Mouse (Mus musculus): Measurements from ENCODE around the gene Snip1. TPM values are rescaled to one million over a fixed set of nuclear protein-coding genes. Genes with fewer than 3 reads are reported as not detected.

Snip1 gene
- total and polyA plus RNA-seq, 3 experiments: 33.4 to 62.2 (median 40.6) TPM

DNA sequence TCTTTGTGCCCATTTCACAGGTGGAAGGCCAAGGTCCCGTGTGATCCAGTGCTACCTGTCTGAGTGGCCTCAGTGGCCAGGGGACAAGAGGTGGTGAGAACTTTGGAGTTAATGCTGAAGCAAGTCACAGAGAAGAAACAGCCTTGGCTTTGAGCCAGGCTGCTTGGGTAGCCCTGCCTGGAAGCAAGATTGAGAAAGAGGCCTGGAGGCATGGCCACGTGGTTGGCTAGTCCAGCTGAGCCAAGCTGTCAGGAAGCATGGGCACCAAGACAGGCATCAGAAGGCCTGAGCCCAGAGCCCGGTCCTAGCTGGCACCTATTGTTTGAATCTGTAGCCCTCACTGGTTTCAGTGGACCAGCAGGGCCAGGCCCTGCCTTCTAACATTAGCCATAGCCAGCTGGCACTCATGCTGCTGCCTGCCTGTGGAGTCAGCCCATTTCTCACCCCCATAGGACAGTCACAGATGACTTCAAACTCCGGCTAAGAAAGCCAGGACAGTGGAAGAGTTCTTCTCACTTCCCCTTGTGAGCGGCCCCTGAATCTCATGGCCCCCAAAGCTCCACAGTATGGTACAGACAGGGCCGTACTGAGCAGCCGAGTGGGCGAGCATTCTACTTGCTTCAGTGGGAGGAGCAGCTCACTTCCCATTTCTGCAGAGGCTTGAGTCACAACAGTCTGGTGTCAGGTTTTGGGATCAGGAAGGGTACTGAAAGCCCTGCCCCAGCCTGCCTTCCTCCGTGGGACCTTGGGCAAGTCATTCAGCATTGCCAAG is 49.8 kb downstream of the Snip1 start (continued):
- TF ChIP-seq MAFK (IDR thresholded peaks at IDR 0.05; ENCODE audit: borderline replicate concordance, low read depth, low read length) (no peak), USF1 (IDR thresholded peaks at IDR 0.05; ENCODE audit: low read depth, low read length) (peak; percentile 70), ZKSCAN1 (IDR thresholded peaks at IDR 0.05; ENCODE audit: low read depth, low read length) (no peak), CTCF (IDR thresholded peaks at IDR 0.05 in 2 of 3, conservative IDR thresholded peaks at IDR 0.05 in 1 of 3; ENCODE audit: control insufficient read depth in 1 of 3, insufficient read depth in 1 of 3, low read depth in 2 of 3, low read length in 3 of 3, poor library complexity in 1 of 3, severe bottlenecking in 1 of 3) (no peak), BHLHE40 (IDR thresholded peaks at IDR 0.05; ENCODE audit: borderline replicate concordance, low read depth, low read length) (no peak), ELF1 (IDR thresholded peaks at IDR 0.05; ENCODE audit: low read depth, low read length) (no peak), NELFE (IDR thresholded peaks at IDR 0.05; ENCODE audit: low read depth, low read length) (peak; percentile 55), JUND (IDR thresholded peaks at IDR 0.05; ENCODE audit: low read depth, low read length) (no peak), UBTF (IDR thresholded peaks at IDR 0.05; ENCODE audit: borderline replicate concordance, insufficient read depth, low read depth, low read length) (0 out of 2 replicates have a peak, but pooled peaks have one; percentile 48), EP300 (IDR thresholded peaks at IDR 0.05; ENCODE audit: low read depth in 1 of 2, low read length in 2 of 2) (peak; percentile 36 to 53), NRF1 (IDR thresholded peaks at IDR 0.05; ENCODE audit: insufficient read depth, low read depth, low read length, poor library complexity, severe bottlenecking) (no peak), POLR2A (IDR thresholded peaks at IDR 0.05; ENCODE audit: control insufficient read depth in 1 of 2, insufficient read depth in 1 of 2, low read depth in 1 of 2, low read length in 2 of 2, poor library complexity in 1 of 2) (peak; percentile 32 to 72; a peak in 3 of 4 replicates), POLR2AphosphoS5 (IDR thresholded peaks at IDR 0.05; ENCODE audit: borderline replicate concordance, low read depth, low read length) (0 out of 2 replicates have a peak, but pooled peaks have one; percentile 36), CHD1 (IDR thresholded peaks at IDR 0.05; ENCODE audit: low read depth, low read length) (no peak), MAZ (IDR thresholded peaks at IDR 0.05; ENCODE audit: low read depth, low read length) (no peak), GATA1 (IDR thresholded peaks at IDR 0.05; ENCODE audit: low read depth, low read length) (no peak), SMC3 (IDR thresholded peaks at IDR 0.05; ENCODE audit: low read depth, low read length) (no peak)

DNA sequence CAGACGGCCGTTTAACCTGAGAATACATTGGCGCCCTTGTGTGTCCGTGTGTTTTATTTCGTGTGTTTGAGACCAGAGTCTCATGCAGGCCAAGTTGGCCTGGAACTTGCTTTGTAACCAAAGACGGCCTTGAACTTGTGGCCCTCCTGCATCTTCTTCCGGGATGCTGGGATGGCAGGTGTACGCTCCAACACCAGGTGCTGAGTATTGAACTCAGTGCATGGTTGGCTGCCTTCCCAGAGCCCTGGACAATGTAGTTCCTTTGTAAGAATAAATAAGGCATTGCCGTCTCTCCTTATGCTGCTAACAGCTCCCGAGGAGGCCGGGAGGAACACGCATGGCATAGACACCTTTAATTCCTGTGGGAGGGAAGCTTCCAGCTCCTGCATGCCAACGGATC is 50.5 kb downstream of the Snip1 start:
- H3K4me1 ChIP-seq (ENCODE audit: control insufficient read depth in 1 of 2, insufficient read depth in 2 of 2, low read length in 2 of 2): peaks cover 10 to 33% of the 10 kb centered on the region in 2 experiments
- no peak for DNase-seq (ENCODE audit: low read depth, low spot score)
- no peak for TF ChIP-seq ELF1 (IDR thresholded peaks at IDR 0.05; ENCODE audit: low read depth, low read length)
- no peak for TF ChIP-seq USF2 (IDR thresholded peaks at IDR 0.05; ENCODE audit: borderline replicate concordance in 1 of 2, insufficient read depth in 1 of 2, low read depth in 1 of 2, low read length in 2 of 2)
- TF ChIP-seq ZKSCAN1 (IDR thresholded peaks at IDR 0.05; ENCODE audit: low read depth, low read length): no peak
- TF ChIP-seq E2F4 (IDR thresholded peaks at IDR 0.05; ENCODE audit: borderline replicate concordance, low read depth, low read length): no peak
- no peak for TF ChIP-seq UBTF (IDR thresholded peaks at IDR 0.05; ENCODE audit: borderline replicate concordance, insufficient read depth, low read depth, low read length)
- no peak for TF ChIP-seq ETS1 (IDR thresholded peaks at IDR 0.05; ENCODE audit: low read depth, low read length)
- TF ChIP-seq GATA1 (IDR thresholded peaks at IDR 0.05; ENCODE audit: low read depth, low read length): no peak
- no peak for TF ChIP-seq NRF1 (IDR thresholded peaks at IDR 0.05; ENCODE audit: insufficient read depth, low read depth, low read length, poor library complexity, severe bottlenecking)
- TF ChIP-seq KAT2A (conservative IDR thresholded peaks at IDR 0.05; ENCODE audit: low read depth, low read length): no peak
- H3K4me3 ChIP-seq (ENCODE audit: control insufficient read depth in 1 of 2, insufficient read depth in 1 of 2, low read depth in 2 of 2, low read length in 2 of 2): peak overlapping the region; percentile 18 to 30; a peak in 3 of 4 replicates
- no peaks in the 10 kb centered on the region for H3K9me3 ChIP-seq (replicated peaks; ENCODE audit: insufficient read depth, low read length)
- no peaks in the 10 kb centered on the region for H3K79me2 ChIP-seq (ENCODE audit: control insufficient read depth, insufficient read depth, low read length, poor library complexity)
- peak overlapping the region; percentile 21 for H3K9ac ChIP-seq (ENCODE audit: control insufficient read depth, low read depth, low read length, poor library complexity, severe bottlenecking)
- H3K27ac ChIP-seq (ENCODE audit: control insufficient read depth, low read depth, low read length): peak overlapping the region; percentile 73
- H3K36me3 ChIP-seq (ENCODE audit: control insufficient read depth in 1 of 2, insufficient read depth in 2 of 2, low read length in 2 of 2): peaks cover 0 to 19% of the 10 kb centered on the region in 2 experiments; a peak in 2 of 4 replicates
- H3K27me3 ChIP-seq (ENCODE audit: control insufficient read depth in 1 of 2, insufficient read depth in 2 of 2, low read length in 2 of 2): no peaks in the 10 kb centered on the region
